Mouse (Mus musculus) bone marrow macrophage, adult 2 months (primary cell): ENCODE results near the gene St6galnac1.

Source experiments
- CTCF ChIP-seq: IDR thresholded peaks from 2 replicates; pipeline ENCODE4 v1.5.1; 2012; ENCODE audit warnings: low read depth, mild to moderate bottlenecking, low read length, moderate library complexity
- POLR2A ChIP-seq: IDR thresholded peaks from 2 replicates; pipeline ENCODE4 v1.6.1; 2012; ENCODE audit warnings: mild to moderate bottlenecking, low read depth, low read length, borderline replicate concordance

DNA sequence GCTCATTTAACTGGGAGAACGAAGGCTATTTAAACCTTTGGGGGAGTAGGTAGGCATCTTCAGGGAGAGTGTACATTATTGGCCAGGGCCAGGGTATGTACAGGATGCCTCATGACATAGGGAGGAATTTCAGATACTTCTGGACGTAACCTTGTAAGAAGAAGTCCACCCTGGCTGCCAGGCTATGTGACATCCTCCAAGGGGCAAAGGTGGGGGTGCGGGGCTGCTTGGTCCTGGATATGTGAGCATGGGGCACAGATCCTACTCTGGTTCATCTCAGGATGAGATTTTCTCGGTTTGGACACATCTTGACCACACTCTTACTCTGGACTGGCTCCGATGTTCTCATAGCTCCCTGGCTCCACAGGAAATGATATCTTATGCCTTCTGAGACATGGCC is 52.2 kb downstream of the St6galnac1 start:
- TF ChIP-seq CTCF (no peak), POLR2A (no peak)
